Mouse (Mus musculus) mouse embryonic stem cell (cell line): ENCODE data around the gene Tmem39a.

ENCODE experiments used
- in situ Hi-C, 2 experiments: fragments of 300-500 bp; cut with MboI; formaldehyde crosslinking; loops; 1 replicate in 1 of 2; 3 replicates in 1 of 2; pipeline ENCODE4 v1.14.3; 2019 to 2020; ENCODE audit warnings: low sequenced_read_pairs in 2 of 2, low pct_unique_long_range_greater_than_20kb in 1 of 2, mixed read lengths in 1 of 2; ENCODE audit not compliant: unreplicated experiment in 1 of 2

The Tmem39a gene

GRCm38 (mm10) chr16:38620696-38621450, 62.4 kb downstream of the Tmem39a start:
- in situ Hi-C loops: loop anchor here in 1 of 2 experiments (10.0 kb wide), 3 partner anchors 104 to 434 kb away; no protein-coding TSS in a partner anchor

- in situ Hi-C loops: loop anchor here in 1 of 2 experiments (10.0 kb wide), 3 partner anchors 103 to 433 kb away; no protein-coding TSS in a partner anchor
These were observed 63.8 kb downstream of the Tmem39a start for GRCm38 (mm10) chr16:38622283-38622682.

- in situ Hi-C loops: loop anchor here in 1 of 2 experiments (10.0 kb wide), 3 partner anchors 100 to 430 kb away; no protein-coding TSS in a partner anchor
These were observed 65.8 kb downstream of the Tmem39a start for GRCm38 (mm10) chr16:38624303-38624702.

GRCm38 (mm10) chr16:38625411-38625810, 66.9 kb downstream of the Tmem39a start:
- in situ Hi-C loops: loop anchor here in 1 of 2 experiments (10.0 kb wide), 3 partner anchors 99 to 429 kb away; no protein-coding TSS in a partner anchor

GRCm38 (mm10) chr16:38625811-38626369, 67.4 kb downstream of the Tmem39a start:
- in situ Hi-C loops: loop anchor here in 1 of 2 experiments (10.0 kb wide), 3 partner anchors 99 to 429 kb away; no protein-coding TSS in a partner anchor

GRCm38 (mm10) chr16:38632147-38632546, 73.6 kb downstream of the Tmem39a start:
- in situ Hi-C loops: no loop called here

GRCm38 (mm10) chr16:38635833-38636390, 77.4 kb downstream of the Tmem39a start:
- in situ Hi-C loops: no loop called here

- in situ Hi-C loops: no loop called here
These were observed 78.2 kb downstream of the Tmem39a start for GRCm38 (mm10) chr16:38636682-38637081.

GRCm38 (mm10) chr16:38637085-38637484, 78.6 kb downstream of the Tmem39a start:
- in situ Hi-C loops: no loop called here
